14 mouse cellular contexts compared by ENCODE assay signal in the genomic region with DNA sequence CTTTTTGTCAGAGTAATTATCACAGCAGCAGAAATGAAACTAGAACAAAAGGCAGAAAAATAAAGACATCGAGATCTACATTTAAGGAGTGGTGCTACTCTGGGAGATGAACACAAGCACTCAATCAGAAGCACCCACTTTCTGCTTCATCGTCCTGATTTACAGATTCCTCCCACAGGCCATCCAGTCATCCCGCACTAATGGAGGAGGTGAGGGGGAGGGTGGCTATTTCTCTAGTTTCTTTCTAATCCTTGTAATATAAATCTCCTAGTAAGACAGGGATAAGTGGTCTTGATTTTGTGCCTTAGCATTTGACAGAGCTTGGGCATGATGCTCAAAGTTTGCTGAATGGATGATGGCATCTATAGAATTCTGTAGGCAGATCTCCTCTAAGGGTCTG. TPM values are rescaled to one million over a fixed set of nuclear protein-coding genes. Genes with fewer than 3 reads are reported as not detected.
"Had no signal": no experiment of that assay in that cellular context is flagged by ENCODE, and none has a peak within 500 bp of the region (broad histone marks: within the 10 kb centered on the region; RNA-seq: fewer than 3 reads in every experiment).

No protein-coding gene starts in this region.

- DNase-seq: kidney, adult 11 months; kidney, adult 8-10 months; kidney, postnatal 10 days; kidney, postnatal 36 days; liver, embryonic 13.5 days; lung, adult 2 months; lung, postnatal 14 days; midbrain, embryonic 14.5 days; right cerebral cortex, postnatal 25 days; thymus, adult 2 months; thymus, postnatal 14 days; thymus, postnatal 4 days had no signal

RNA-seq across cellular contexts. Expression of a gene that starts 57.5 kb away (rescaled TPM):
- total RNA-seq: megakaryocyte progenitor cell, adult 5-6 weeks; megakaryocyte-erythroid progenitor cell, adult 5-6 weeks had no signal
